Mouse (Mus musculus) hindbrain, embryonic 12.5 days (tissue): ENCODE measurements around the gene Ccdc158. TPM values are rescaled to one million over a fixed set of nuclear protein-coding genes. Genes with fewer than 3 reads are reported as not detected.

Experiments used
- ATAC-seq: fragments of 200-750 bp; cut with Nextera tagmentation; 2 replicates; pipeline ENCODE4 v1.8.0; 2017; ENCODE audit warnings: moderate TSS enrichment; ENCODE audit not compliant: low FRiP score
- H3K27ac ChIP-seq: fragments of 300-500 bp; sonication (generic); 2 replicates; pipeline ENCODE4 v1.5.1; 2016; ENCODE audit warnings: mild to moderate bottlenecking
- H3K27me3 ChIP-seq: fragments of 300-500 bp; sonication (generic); 2 replicates; pipeline ENCODE4 v1.6.1; 2016; ENCODE audit warnings: mild to moderate bottlenecking
- H3K36me3 ChIP-seq: fragments of 300-500 bp; sonication (generic); 2 replicates; pipeline ENCODE4 v1.6.1; 2016; ENCODE audit warnings: mild to moderate bottlenecking
- H3K4me1 ChIP-seq: fragments of 300-500 bp; sonication (generic); 2 replicates; pipeline ENCODE4 v1.6.1; 2016
- H3K4me2 ChIP-seq: fragments of 300-500 bp; sonication (generic); replicated peaks from 2 replicates; pipeline ENCODE4 v1.6.1; 2016; ENCODE audit warnings: mild to moderate bottlenecking
- H3K4me3 ChIP-seq: fragments of 300-500 bp; sonication (generic); 2 replicates; pipeline ENCODE4 v1.5.1; 2016; ENCODE audit warnings: mild to moderate bottlenecking
- H3K9ac ChIP-seq: fragments of 300-500 bp; sonication (generic); 2 replicates; pipeline ENCODE4 v1.6.1; 2016; ENCODE audit warnings: mild to moderate bottlenecking, moderate library complexity
- H3K9me3 ChIP-seq: fragments of 300-500 bp; sonication (generic); replicated peaks from 2 replicates; pipeline ENCODE4 v1.6.1; 2016; ENCODE audit warnings: mild to moderate bottlenecking
- WGBS: fragments of 180-500 bp; shearing (Covaris S2); methylation state at CpG from one replicate; pipeline ENCODE4 v1.1.7; 2016; 5-methylcytosine and 5-hydroxymethylcytosine counted together
- polyA plus RNA-seq: library from polyadenylated mRNA; unstranded; fragments of >200 nt; fragmentation: Nextera tagmentation; extraction: Ambion mirVana; gene quantifications from 2 replicates; pipeline ENCODE4 v1.2.1, GENCODE M21; 2016

Gene Ccdc158
- polyA plus RNA-seq, 1 experiment from 2014 or later: 0.52 TPM

DNA sequence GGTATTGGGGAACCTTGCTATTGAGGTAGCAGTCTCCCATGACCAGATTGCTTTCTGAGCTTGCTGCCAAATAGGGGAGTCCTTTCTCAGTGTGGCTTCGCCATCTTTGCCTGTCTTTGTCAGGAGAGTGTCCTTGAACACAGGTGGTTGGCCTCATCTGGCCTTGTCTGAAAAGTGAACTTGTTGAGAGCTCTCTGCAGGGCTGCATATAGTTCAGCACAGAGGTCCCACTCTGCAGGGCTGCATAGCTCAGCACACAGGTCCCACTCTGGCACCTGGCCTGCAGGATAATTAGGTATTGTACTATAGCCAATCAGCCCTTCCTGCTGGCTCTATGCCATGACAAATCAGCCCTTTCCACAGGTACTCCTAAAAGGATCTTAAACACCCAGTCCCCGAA, 114.9 kb downstream of the Ccdc158 start:
- Histone ChIP-seq H3K4me1 (no peaks in the 10 kb centered on the region), H3K27me3 (no peaks in the 10 kb centered on the region), H3K9me3 (no peaks in the 10 kb centered on the region), H3K9ac (no peak overlapping the region), H3K4me2 (no peak overlapping the region), H3K27ac (no peak overlapping the region), H3K4me3 (no peak overlapping the region), H3K36me3 (no peaks in the 10 kb centered on the region)
- WGBS: 80% methylated on average over 2 of the region's 2 CpGs
- ATAC-seq: no peak

Other genes starting within 250 kb of the Ccdc158 start
- 46.2 and 59.8 TPM in 2 replicates for gene Nup54, start 240.1 kb downstream of the Ccdc158 start, polyA plus RNA-seq
- 16.2 and 17.1 TPM in 2 replicates for gene Scarb2, start 168.4 kb downstream of the Ccdc158 start, polyA plus RNA-seq
- not detected in 2 replicates for gene Fam47e, start 120.2 kb downstream of the Ccdc158 start, polyA plus RNA-seq
- 9.2 and 11.1 TPM in 2 replicates for gene Stbd1, start 72.2 kb downstream of the Ccdc158 start, polyA plus RNA-seq
- gene Shroom3, start 8.2 kb upstream of the Ccdc158 start, polyA plus RNA-seq: 5.8 and 6.5 TPM in 2 replicates